Mouse (Mus musculus): ENCODE data around the gene Cd37. TPM values are rescaled to one million over a fixed set of nuclear protein-coding genes. Genes with fewer than 3 reads are reported as not detected.

The Cd37 gene
- polyA plus RNA-seq, 2 experiments, result 3.7 to 4.9 TPM

- Histone ChIP-seq H3K9me3 (ENCODE audit: control insufficient read depth, low read length) (no peaks in the 10 kb centered on the region), H3K36me3 (ENCODE audit: control insufficient read depth, insufficient read depth, low read length) (peaks cover 69% of the 10 kb centered on the region), H3K4me2 (replicated peaks; ENCODE audit: low read depth, low read length, severe bottlenecking) (no peak overlapping the region), H3K4me1 (ENCODE audit: control insufficient read depth, insufficient read depth, low read length) (peaks cover 21% of the 10 kb centered on the region), H3K27me3 (ENCODE audit: control insufficient read depth, insufficient read depth, low read length) (no peaks in the 10 kb centered on the region), H3K9ac (ENCODE audit: low read depth, low read length, severe bottlenecking) (no peak overlapping the region), H3K27ac (replicated peaks; ENCODE audit: low read depth, low read length) (no peak overlapping the region), H3K4me3 (replicated peaks; ENCODE audit: low read length) (no peak overlapping the region)
- TF ChIP-seq POLR2A (IDR thresholded peaks at IDR 0.05; ENCODE audit: borderline replicate concordance, extremely low read depth, insufficient read depth, insufficient read length), result no peak
- no peak for DNase-seq (ENCODE audit: low spot score)
- ATAC-seq (ENCODE audit: low FRiP score, low read depth), result no peak
- WGBS, result 90% methylated on average over 12 of the region's 12 CpGs
Observed at GRCm38 (mm10) chr7:45231192-45231591, 7.7 kb downstream of the Cd37 start.

- Histone ChIP-seq H3K27me3 (ENCODE audit: control insufficient read depth, insufficient read depth, low read length) (no peaks in the 10 kb centered on the region), H3K27ac (replicated peaks; ENCODE audit: low read depth, low read length) (no peak overlapping the region), H3K4me3 (replicated peaks; ENCODE audit: low read length) (no peak overlapping the region), H3K36me3 (ENCODE audit: control insufficient read depth, insufficient read depth, low read length) (peaks cover 85% of the 10 kb centered on the region), H3K4me1 (ENCODE audit: control insufficient read depth, insufficient read depth, low read length) (peaks cover 10% of the 10 kb centered on the region), H3K9ac (ENCODE audit: low read depth, low read length, severe bottlenecking) (no peak overlapping the region), H3K4me2 (replicated peaks; ENCODE audit: low read depth, low read length, severe bottlenecking) (no peak overlapping the region), H3K9me3 (ENCODE audit: control insufficient read depth, low read length) (no peaks in the 10 kb centered on the region)
- TF ChIP-seq POLR2A (IDR thresholded peaks at IDR 0.05; ENCODE audit: borderline replicate concordance, extremely low read depth, insufficient read depth, insufficient read length), result no peak
- DNase-seq (ENCODE audit: low spot score) (no peak), ATAC-seq (ENCODE audit: low FRiP score, low read depth) (no peak)
- WGBS, result 83% methylated on average over 7 of the region's 7 CpGs
Observed at GRCm38 (mm10) chr7:45229459-45230203, 9.3 kb downstream of the Cd37 start.

GRCm38 (mm10) chr7:45229046-45229445 is 9.9 kb downstream of the Cd37 start:
- H3K27me3 ChIP-seq (ENCODE audit: control insufficient read depth, insufficient read depth, low read length), result no peaks in the 10 kb centered on the region
- DNase-seq (ENCODE audit: low spot score) (no peak), ATAC-seq (ENCODE audit: low FRiP score, low read depth) (no peak)
- H3K4me3 ChIP-seq (replicated peaks; ENCODE audit: low read length), result no peak overlapping the region
- WGBS, result 91% methylated on average over 8 of the region's 8 CpGs
- no peak overlapping the region for H3K9ac ChIP-seq (ENCODE audit: low read depth, low read length, severe bottlenecking)
- no peak overlapping the region for H3K27ac ChIP-seq (replicated peaks; ENCODE audit: low read depth, low read length)
- no peak for TF ChIP-seq POLR2A (IDR thresholded peaks at IDR 0.05; ENCODE audit: borderline replicate concordance, extremely low read depth, insufficient read depth, insufficient read length)
- no peaks in the 10 kb centered on the region for H3K9me3 ChIP-seq (ENCODE audit: control insufficient read depth, low read length)
- H3K4me1 ChIP-seq (ENCODE audit: control insufficient read depth, insufficient read depth, low read length), result peaks cover 4% of the 10 kb centered on the region
- no peak overlapping the region for H3K4me2 ChIP-seq (replicated peaks; ENCODE audit: low read depth, low read length, severe bottlenecking)
- peaks cover 89% of the 10 kb centered on the region for H3K36me3 ChIP-seq (ENCODE audit: control insufficient read depth, insufficient read depth, low read length)

GRCm38 (mm10) chr7:45228548-45228947 is 10.4 kb downstream of the Cd37 start:
- ATAC-seq (ENCODE audit: low FRiP score, low read depth), result no peak
- no peak for TF ChIP-seq POLR2A (IDR thresholded peaks at IDR 0.05; ENCODE audit: borderline replicate concordance, extremely low read depth, insufficient read depth, insufficient read length)

GRCm38 (mm10) chr7:45226421-45226820 is 12.5 kb downstream of the Cd37 start:
- WGBS, result 92% methylated on average over 5 of the region's 5 CpGs
- DNase-seq (ENCODE audit: low spot score), result no peak
- H3K4me2 ChIP-seq (replicated peaks; ENCODE audit: low read depth, low read length, severe bottlenecking), result no peak overlapping the region
- H3K27ac ChIP-seq (replicated peaks; ENCODE audit: low read depth, low read length), result no peak overlapping the region
- no peaks in the 10 kb centered on the region for H3K4me1 ChIP-seq (ENCODE audit: control insufficient read depth, insufficient read depth, low read length)
- no peaks in the 10 kb centered on the region for H3K9me3 ChIP-seq (ENCODE audit: control insufficient read depth, low read length)
- H3K9ac ChIP-seq (ENCODE audit: low read depth, low read length, severe bottlenecking), result no peak overlapping the region
- H3K4me3 ChIP-seq (replicated peaks; ENCODE audit: low read length), result no peak overlapping the region
- peaks cover 91% of the 10 kb centered on the region for H3K36me3 ChIP-seq (ENCODE audit: control insufficient read depth, insufficient read depth, low read length)
- H3K27me3 ChIP-seq (ENCODE audit: control insufficient read depth, insufficient read depth, low read length), result no peaks in the 10 kb centered on the region
- TF ChIP-seq POLR2A (IDR thresholded peaks at IDR 0.05; ENCODE audit: borderline replicate concordance, extremely low read depth, insufficient read depth, insufficient read length), result no peak
- ATAC-seq (ENCODE audit: low FRiP score, low read depth), result no peak

More at GRCm38 (mm10) chr7:45228548-45228947, 10.4 kb downstream of the Cd37 start:
- 96% methylated on average over 18 of the region's 18 CpGs for WGBS
- Histone ChIP-seq H3K4me1 (ENCODE audit: control insufficient read depth, insufficient read depth, low read length) (no peaks in the 10 kb centered on the region), H3K36me3 (ENCODE audit: control insufficient read depth, insufficient read depth, low read length) (peaks cover 91% of the 10 kb centered on the region), H3K27ac (replicated peaks; ENCODE audit: low read depth, low read length) (no peak overlapping the region), H3K9ac (ENCODE audit: low read depth, low read length, severe bottlenecking) (no peak overlapping the region), H3K9me3 (ENCODE audit: control insufficient read depth, low read length) (no peaks in the 10 kb centered on the region), H3K27me3 (ENCODE audit: control insufficient read depth, insufficient read depth, low read length) (no peaks in the 10 kb centered on the region), H3K4me3 (replicated peaks; ENCODE audit: low read length) (no peak overlapping the region), H3K4me2 (replicated peaks; ENCODE audit: low read depth, low read length, severe bottlenecking) (no peak overlapping the region)
- no peak for DNase-seq (ENCODE audit: low spot score)

All from limb, embryonic 14.5 days (tissue).